Mouse (Mus musculus) ZHBTc4 (cell line): ENCODE measurements around the gene Gm20388.
A peak's percentile ranks its signal among the peaks of the same experiment; 100 is the strongest.

ENCODE experiments used
- DNase-seq: peaks from one replicate; pipeline ENCODE4 v3.0.0-alpha.2; 2011; ENCODE audit warnings: low read depth, low spot score

Gene Gm20388

DNA sequence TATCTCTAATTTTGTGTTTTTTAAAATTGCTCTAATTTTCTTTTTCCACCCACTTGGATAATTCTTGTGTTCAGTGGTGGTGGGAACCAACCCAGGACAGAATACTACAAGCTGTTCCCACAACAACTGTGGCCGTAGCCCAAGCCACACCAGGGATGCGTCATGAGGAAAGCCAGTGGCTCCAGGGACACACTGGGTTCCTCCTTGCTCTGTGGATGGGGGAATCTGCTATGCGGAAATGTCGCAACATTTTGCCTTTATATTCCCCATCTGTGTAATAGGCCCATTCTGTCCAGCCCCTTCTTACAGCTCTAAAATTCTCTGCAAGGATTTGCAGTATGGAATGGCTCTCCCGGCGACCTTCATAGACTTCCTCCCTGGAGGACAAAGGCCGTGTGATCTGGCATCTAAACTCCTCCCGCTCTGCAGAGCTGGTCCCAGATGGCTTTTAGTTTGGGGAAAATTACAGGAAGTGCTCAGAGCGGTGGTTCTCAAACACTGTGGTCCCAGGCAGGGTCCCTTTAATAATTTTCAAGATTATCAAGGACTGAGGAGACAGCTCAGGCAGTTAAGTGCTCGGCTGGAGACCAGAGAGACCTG is 1270.7 kb downstream of the Gm20388 start:
- no peak for DNase-seq

DNA sequence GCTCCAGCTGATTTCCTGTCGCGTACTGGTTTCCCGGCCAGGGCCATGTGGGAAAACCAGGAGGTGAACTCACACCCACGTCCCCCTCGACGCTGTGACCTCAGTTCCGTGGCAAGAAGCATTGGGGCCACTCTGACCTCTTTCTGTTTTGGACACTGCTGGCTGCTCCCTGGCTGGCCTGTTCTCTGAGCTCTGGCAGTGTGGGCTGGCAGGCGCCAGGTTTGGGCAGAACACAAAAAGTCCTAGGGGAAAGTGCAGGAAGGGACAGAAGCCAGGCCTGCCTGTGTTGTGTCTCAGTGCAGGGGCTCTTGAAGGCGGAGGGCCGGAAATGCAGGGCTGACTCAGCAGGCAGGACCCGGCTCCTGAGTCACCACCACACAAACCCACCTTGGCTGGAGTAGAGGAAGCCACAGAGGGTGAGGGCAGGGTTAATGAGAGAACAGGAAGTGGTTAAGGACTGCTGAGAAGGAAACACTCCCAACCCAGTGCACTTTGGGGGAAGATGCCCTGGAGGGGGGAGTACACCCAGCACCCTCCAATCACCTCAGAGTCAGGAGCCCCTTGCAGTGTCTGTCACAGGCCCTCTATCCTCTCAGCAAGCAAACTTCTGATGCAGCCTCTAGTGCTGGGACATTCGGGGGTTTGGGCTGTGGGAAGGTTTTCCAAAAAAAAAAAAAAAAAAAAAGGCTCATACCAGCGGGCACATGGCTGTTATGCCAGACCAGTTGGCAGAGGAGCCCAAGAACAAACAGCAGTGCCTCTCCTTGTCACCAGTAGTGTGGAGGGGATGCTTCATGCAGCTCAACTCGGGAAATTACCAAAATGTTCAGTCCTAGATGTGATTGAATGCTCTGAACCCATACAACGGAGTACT is 1277.1 kb downstream of the Gm20388 start:
- no peak for DNase-seq

DNA sequence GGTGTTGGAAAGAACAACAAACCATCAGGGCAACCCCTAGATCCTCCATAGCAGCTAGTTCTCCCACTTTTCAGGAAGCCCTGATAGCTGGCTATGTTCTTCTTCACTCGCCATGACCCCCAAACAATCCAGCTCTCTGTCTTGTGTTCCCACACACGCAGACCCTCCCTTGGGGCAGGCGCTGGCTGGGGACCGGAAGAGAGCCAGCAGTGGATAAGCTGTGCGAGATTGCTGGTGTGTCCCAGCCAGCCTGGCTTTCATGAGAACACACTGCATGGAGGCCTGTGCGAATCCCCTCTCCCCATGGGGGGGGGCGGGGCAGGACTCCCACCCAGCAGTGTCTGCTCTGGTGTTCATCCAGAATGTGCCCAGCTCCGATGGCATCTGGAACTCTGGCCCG is 1278.4 kb downstream of the Gm20388 start:
- no peak for DNase-seq

DNA sequence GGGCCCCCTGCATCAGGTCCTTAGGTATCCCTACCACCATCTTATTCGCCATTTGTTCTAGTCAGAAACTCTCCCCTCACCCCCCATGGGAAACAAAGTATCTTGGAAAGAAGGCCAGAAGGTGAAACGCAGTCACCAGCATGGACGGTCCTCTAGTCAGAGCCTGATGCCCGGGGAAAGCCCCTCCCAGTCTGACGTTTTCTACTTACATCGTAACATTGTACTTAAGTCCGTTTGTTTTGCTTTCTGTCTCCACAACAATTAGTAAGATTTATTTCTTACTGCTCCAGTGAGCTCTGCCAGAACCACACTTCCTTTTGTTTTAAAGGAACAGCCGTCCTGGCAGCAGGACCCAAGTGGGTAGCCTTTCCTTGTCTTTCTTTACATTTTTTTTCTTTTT is 1281.8 kb downstream of the Gm20388 start:
- no peak for DNase-seq

DNA sequence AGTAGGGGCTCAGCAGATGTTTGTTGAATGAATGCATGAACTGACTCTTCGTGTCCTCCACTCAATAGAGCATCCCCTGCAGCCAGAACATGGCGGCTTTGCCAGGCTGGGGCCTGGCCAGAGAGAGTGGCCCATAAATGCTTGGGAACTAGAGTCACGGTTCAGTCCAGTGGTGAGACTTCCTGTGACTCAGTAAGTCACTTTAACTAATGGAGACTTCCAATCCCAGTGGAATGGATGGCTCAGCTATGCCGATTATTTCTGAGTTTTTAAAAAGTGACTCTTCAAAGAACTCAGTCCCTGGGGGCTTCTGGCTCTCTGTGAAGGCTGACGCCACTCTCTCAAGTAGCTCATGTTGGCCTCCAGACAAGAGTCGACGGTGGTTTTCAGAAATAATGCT is 1285.3 kb downstream of the Gm20388 start:
- DNase-seq = no peak

DNA sequence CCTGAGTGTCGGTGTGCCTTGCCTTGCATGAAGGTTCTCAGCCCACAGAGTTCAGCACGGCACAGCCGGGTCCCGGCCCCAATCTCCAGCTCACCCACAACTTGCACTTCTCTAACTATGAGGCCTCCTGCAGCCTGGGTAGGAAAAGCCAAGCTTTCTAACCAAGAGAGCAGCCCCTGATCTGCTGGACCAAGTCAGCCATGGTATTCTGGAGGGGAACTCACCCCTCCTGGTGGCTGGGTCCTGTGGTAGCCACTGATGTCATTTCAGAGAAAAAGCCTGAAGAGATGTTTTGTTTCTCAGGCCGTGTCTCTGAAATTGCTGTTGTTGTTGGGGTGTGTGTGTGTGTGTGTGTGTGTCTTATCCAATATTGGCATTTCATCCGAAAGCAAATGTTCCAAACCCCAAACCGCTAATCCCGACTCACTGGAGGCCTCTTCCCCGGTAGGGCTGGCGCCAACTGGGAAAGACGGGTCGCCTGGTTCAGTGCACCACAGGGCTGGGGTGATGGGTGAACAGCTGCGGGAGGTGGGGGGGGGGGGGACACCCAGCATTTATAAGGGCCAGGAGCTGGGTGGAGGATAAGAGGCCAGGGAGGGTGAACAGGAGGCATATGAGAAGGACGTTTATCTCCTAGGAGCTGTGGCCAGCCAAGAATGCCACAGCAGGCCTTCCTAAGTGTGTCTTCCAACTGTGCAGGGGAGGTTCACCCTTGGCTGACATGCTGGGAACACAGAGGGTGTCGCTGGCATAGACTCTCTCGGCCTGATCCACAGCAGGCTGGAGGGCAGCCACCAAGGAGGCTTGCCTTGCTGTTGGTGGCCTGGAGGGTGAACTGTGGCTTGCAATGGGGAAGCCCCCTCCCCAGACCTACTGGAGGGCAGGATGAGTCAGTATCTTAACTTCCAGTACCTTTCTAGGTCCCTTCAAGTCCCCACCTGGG is 1286.4 kb downstream of the Gm20388 start:
- DNase-seq = no peak

DNA sequence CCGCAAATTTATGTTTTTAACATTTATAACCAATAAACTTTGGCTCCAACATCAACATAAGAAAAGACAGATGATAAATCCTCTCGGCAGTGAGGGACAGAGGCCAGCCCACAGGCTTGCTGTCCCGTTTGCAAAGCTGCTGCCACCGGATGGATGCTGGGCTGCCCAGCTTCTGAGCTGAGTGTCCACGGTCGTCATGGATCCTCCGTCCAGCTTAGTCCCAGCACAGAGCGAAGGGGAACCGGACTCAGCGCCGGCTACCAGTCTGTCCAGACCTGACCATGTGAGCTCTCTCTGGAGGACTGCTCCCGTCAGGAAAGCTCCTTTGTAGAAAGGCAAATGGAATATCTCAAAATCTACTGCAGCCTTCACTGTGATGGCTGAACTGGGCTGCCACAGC is 1289.4 kb downstream of the Gm20388 start:
- no peak for DNase-seq

DNA sequence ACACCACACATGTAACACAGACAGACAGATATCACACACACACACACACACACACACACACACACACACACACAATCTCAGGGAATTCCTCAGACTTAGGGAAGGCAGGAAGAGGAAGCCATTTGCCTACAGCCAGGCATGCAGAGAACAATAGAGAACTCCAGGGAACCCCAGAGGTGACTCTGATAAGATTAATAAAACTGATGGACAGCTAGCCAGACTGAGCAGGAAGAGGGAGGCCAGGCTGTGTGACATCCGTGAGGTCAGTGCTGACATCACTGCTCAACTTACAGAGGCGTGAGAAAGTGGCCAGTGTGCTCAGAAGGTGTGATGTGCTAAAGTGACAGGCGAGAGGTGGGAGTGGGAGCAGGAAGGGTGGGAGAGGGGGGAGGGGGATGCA is 1290.3 kb downstream of the Gm20388 start:
- DNase-seq = no peak

DNA sequence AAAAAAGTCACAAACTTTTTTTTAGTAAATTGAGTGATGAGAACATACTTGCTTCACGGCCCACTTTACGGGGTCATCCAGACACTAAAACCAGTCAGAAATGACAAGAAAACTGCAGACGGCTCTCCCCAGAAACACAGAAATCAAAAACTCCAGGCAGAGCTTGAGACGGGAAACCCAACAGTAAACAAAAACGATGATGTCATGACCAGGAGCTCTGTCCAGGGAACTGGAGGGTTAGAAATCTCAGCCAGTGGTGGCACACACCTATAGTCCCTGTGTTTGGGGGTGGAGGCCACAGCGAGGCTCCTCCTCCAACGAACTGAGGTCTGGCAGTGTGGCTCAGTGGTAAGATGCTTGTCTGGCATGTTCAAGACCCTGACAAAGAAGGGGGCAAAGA is 1291.0 kb downstream of the Gm20388 start:
- no peak for DNase-seq

DNA sequence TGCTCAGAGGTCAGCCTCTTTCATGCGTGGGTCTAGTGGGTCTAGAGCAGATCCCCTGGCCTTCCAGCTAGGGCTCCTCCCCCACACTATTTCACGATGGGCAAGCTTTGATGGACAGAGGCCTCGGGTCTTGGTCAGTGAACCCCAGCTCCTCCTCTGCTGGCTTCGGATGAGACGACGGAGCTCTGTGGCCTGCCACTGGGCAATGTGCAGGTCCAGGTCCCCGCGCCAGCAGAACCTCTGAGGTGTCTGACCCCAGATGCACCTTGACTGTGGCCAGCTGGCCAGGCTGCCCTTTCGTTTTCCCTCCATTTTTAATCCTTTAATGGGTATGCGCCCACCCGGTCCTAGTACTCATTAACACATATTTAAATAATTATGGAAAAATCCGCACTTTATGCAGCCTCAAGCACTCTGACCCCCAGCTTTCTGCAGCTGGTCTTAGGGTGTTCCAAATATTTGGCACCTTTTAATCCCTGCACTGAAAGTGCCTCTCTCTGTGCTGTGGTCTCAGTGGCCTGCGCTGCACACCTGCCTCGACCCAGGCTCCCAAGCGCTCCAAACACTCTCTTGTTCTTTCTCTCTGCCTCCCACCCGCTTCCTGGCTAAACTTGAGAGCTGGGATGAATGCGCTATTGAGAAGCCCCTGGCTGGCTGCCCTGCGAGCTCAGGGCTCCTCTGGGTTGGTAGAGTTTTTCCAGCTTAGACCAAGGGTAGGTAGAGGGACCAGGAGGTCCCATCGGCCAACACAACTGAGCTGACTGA is 1293.2 kb downstream of the Gm20388 start:
- DNase-seq = no peak

DNA sequence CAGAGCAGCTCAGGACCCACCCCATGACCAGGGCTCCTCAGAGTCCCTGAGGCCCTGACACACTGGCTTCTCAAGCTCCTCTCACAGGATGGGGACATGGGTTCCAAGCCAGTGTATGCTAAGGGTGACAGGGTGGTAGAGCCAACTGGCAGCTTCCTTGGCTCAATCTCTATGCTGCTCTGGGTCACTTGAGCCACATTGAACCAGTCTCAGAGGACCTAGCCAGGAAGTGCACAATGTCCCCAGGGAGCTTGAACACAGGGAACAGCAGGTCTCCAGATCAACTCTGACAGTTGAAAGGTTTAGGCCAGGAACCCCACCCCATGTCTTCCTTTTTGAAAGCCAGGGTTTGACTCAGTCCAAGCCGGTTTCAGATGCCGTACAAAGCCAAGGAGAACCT is 1296.5 kb downstream of the Gm20388 start:
- DNase-seq = no peak

DNA sequence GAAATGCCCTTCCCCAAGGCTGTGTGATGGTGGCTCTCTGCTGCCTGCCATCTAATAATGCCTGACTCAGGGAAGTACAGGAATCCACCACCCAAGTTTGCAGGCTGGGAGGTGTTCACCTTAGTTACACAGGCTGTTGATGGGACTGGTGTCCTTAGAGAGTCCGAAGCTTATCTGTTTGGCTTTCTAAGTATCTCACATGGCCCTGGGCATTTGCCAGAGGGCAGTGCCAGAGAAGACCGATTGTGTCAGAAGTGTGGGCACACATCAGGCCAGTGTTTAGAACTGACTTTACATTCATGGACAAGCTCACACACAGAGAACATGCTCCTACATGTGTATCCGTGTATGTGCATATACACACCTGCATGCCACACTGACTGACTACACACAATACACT is 1300.0 kb downstream of the Gm20388 start:
- no peak for DNase-seq

DNA sequence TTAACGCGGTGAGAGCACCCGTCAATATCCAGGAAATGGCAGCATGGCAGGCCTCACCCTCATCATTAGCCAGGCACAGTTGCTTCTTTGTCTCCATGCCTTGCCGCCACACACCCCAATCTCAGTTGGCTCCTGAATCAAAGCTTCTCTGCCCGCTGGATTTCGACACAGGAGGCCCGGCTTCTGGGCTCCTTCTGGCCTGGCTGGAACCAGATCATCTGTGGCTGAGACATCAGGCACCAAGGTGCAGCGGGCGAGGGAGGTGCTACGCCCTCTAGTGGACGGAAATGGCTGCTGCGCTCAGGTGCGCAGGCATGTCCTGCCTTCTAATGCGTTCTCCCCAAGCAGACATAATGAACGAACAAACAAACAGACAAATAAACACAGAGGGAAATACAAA is 1302.6 kb downstream of the Gm20388 start:
- DNase-seq = peak; percentile 92

DNA sequence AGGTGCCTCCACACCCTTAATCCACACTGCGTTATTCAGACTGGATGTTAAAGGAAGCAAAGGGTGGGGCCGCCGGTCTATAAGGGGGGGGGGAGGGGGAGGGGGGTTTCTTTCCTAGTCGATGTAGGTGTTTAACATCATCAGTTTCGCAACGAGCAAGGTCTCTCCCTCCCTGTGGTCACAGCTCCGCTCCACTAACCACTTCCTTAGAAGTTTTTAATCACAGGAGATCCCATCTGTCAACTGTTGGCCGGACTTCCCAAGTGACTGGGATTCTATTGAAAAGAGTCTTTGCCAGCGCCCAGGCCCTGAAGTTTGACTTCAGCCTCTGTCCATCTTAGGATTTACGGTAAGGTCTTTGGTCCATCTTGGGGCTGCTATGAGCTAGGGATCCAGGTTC is 1303.0 kb downstream of the Gm20388 start:
- no peak for DNase-seq

DNA sequence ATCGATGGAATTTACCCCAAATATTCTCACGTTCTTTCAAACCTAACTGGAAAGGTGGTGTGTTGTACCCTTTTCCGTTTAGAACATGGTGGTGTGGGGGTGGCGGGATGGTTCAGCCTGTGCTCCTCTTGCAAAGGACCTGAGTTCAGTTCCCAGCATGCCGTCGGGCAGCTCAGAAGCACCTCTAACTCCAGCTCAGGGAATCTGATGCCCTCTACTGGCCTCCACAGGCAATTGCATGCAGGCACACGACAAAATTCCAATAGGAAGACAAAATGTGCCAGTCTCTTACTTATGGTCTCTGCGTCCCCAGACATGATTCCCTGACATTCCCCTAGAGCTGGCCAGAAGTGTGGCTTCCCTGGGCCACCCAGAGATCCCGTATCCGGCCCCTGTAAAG is 1304.3 kb downstream of the Gm20388 start:
- DNase-seq = peak; percentile 85

DNA sequence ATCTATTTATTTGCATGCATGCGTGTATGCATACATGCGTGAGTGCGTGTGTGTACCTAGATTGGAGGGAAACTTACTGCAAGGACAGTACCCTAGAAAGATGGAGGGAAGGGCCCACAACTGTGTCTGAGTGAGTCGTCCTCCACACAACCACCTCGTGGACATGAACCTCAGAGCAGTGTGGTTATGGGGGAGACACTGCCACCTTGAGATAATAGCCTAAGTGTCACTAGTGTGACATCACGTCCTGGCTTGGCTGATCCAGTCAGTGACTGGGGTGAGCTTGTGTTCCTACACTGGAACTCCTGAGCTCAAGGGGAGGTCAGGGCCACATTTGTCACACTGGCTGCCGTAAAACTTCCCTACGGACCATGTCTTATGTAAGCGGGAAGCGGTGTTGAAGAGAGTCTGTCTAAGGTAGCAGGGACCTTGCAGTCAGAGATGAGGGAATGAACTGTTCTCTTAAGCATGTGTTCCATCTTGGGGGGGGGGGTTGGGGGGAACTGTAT is 1305.9 kb downstream of the Gm20388 start:
- DNase-seq = no peak

DNA sequence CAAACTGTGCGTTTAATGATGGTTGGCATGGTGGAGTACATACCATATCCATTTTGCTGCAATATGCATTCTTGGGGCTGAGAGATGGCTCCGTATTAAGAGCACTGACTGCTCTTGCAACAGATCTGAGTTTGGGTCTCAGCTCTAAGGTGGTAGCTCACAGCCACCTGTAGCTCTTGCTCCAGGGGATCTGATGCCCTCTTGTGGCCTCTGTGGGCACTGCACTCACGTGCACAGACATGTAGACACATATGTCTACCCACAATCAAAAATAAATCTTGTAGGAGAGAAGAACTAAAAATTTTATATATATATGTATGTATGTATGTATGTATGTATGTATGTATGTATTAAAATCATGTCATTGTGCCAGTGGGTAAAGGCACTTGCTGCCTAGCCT is 1307.8 kb downstream of the Gm20388 start:
- peak; percentile 82 for DNase-seq

DNA sequence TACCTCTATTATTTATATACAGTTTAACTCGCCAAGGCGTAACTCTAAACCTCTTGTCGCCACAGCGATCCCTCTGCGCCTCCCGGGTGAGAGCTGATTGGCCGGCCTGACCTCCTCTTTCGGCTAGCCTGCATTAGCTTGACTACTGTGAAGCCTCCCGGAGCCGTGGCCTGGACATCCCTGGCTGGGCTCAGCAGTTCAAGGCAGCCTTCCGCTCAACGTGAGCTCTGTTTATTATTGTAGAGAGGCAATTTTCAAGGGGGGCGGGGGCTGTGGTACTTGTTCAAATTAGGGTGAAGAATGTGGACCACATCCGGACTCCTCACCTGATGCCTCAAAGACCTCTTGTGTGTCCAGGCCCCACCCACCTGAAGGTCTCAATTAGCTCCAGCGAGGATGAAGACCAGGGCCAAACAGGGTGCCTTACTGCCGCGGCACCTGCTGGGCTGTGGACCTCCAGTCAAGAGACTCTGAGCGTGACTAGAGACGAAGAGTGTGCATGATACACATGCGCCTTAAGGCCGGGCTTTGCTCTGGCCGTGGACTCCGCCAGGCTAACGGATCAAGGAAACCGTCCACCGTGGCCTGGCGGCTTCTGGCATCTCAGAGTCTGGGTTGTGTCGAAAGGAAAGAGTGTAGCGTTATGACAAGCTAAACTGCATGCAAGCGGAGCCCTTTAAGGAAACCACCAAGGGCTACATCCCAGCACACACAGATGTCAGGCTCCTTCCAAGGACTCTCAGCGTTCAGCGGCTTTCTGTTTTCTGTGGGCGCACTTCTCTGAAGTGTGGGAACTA is 1309.7 kb downstream of the Gm20388 start:
- DNase-seq = peak; percentile 41

DNA sequence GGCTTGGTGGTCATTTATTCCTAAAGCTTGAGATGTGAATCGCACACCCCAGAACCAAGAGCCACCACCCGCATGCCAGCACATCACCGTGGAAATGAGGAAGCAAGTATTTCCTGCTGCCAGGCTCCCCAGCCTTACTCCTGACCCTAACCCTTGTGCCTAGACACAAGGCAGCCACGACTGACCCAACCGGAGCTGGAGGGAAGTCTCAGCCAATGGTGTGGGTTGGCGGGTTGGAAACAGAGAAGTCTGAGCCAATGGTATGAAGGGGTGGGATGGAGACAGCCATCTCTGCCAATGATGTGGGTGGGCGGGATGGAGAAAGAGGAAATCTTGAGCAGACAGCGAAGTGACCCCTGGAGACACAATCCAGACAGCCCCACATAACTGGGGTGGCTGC is 1314.1 kb downstream of the Gm20388 start:
- DNase-seq = peak; percentile 56

DNA sequence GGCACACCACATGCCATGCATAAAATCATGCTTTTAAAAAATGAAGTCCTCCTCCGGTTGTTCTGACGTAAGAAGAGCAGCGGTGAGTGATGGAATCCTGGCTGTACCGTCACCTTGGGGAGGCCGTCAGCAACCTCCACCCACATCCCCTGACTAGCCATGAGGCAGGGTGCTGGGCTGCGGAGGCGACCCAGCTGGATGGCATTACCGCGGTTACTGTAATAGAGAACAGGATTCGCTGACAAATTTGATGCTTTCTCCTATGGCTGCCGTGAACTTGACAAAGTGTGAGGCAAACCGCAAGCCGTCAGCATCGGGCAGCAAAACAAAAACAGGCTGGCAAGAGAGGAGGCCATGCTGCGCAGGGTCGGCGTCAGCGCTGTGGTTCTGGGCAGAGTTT is 1317.1 kb downstream of the Gm20388 start:
- no peak for DNase-seq
